Mouse (Mus musculus) spleen, adult 2 months (tissue): ENCODE results near the gene Lrrc4c. TPM values are rescaled to one million over a fixed set of nuclear protein-coding genes. Genes with fewer than 3 reads are reported as not detected.

Experiments
- DNase-seq, 2 experiments: peaks; one replicate each; pipeline versions ENCODE4 v3.0.0 to v3.0.0-alpha.2; 2012 to 2021; ENCODE audit warnings: low spot score in 2 of 2, low read depth in 1 of 2
- H3K27ac ChIP-seq: fragments of 200-500 bp; 2 replicates; pipeline ENCODE4 v1.5.1; 2012; ENCODE audit warnings: low read length, inconsistent platforms; ENCODE audit not compliant: insufficient read depth
- H3K27me3 ChIP-seq: fragments of 200-500 bp; 2 replicates; pipeline ENCODE4 v1.6.1; 2012; ENCODE audit warnings: mild to moderate bottlenecking, moderate library complexity, low read length, inconsistent platforms; ENCODE audit not compliant: control insufficient read depth, insufficient read depth
- H3K36me3 ChIP-seq: fragments of 200-500 bp; 2 replicates; pipeline ENCODE4 v1.6.1; 2012; ENCODE audit warnings: mild to moderate bottlenecking, low read length, inconsistent platforms; ENCODE audit not compliant: control insufficient read depth, insufficient read depth
- H3K4me1 ChIP-seq: fragments of 200-500 bp; 2 replicates; pipeline ENCODE4 v1.6.1; 2011; ENCODE audit warnings: inconsistent platforms; ENCODE audit not compliant: control insufficient read depth, insufficient read depth, insufficient read length
- H3K4me3 ChIP-seq: fragments of 200-500 bp; 2 replicates; pipeline ENCODE4 v1.5.1; 2011; ENCODE audit warnings: mild to moderate bottlenecking, inconsistent platforms; ENCODE audit not compliant: insufficient read depth, insufficient read length; ENCODE audit errors: extremely low read depth
- CTCF ChIP-seq: fragments of 200-500 bp; IDR thresholded peaks from 2 replicates; pipeline ENCODE4 v1.5.1; 2011; ENCODE audit warnings: mild to moderate bottlenecking, inconsistent platforms; ENCODE audit not compliant: insufficient read depth, insufficient read length, insufficient replicate concordance; ENCODE audit errors: extremely low read depth
- POLR2A ChIP-seq: fragments of 200-500 bp; IDR thresholded peaks from 2 replicates; pipeline ENCODE4 v1.6.1; 2011; ENCODE audit warnings: low read depth, low read length, inconsistent platforms
- WGBS: fragments of 180-500 bp; shearing (Covaris S2); methylation state at CpG from one replicate; pipeline ENCODE4 v1.1.7; 2018; 5-methylcytosine and 5-hydroxymethylcytosine counted together
- polyA plus RNA-seq: library from polyadenylated mRNA; depleted of rRNA; stranded (reverse); fragments of >200 nt; gene quantifications from 2 replicates; pipeline ENCODE4 v1.2.3, GENCODE M21; 2012

Gene Lrrc4c
- polyA plus RNA-seq, 1 experiment: 0.43 TPM

DNA sequence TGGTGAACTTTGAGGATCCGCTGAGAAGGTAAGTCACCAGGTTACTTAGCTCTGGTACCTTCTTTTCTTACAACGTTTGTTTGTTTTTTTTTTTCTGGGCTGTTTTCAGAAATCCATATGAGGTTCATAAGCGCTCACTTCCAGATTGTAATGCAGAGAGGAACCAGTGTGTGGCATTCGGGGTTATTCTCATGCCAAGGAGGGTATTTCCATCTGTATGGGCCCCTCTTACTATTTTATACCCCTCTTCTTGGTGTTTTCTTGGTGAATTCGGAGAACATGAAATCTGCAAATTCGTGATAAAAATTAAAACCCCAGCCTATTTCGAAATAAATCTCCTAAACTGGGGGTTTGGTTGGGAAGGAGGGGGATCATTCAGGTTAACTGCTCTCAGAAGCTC lies 587 bp downstream of the Lrrc4c start:
- no peak for DNase-seq
- Histone ChIP-seq H3K27ac (no peak overlapping the region), H3K36me3 (no peaks in the 10 kb centered on the region), H3K4me1 (no peaks in the 10 kb centered on the region), H3K27me3 (no peaks in the 10 kb centered on the region), H3K4me3 (no peak overlapping the region)
- 17% methylated on average over 7 of the region's 7 CpGs for WGBS
- TF ChIP-seq POLR2A: no peak
- TF ChIP-seq CTCF: no peak

DNA sequence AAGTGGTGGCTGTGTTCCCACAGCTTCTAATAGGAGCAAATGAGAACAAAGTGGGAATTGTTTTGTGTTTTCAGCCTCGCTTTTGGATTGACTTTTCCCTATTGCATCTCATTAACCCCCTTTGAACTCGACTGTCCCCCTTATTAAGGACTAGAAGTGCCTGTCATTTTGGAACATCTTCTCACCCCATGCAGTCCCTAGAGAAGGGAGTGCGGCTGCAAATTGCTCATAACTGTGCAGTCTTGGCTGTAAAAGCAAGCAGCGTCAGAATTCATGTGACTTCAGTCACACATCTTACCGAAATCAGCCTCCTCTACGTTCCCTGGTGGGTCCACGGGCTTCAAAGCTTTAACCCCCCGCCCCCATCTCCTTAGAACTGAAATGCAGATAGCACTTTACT lies 1.2 kb downstream of the Lrrc4c start:
- DNase-seq: no peak
- H3K36me3 ChIP-seq: no peaks in the 10 kb centered on the region
- no peak overlapping the region for H3K4me3 ChIP-seq
- no peaks in the 10 kb centered on the region for H3K4me1 ChIP-seq
- TF ChIP-seq CTCF (no peak), POLR2A (no peak)
- 25% methylated on average over 8 of the region's 8 CpGs for WGBS
- H3K27me3 ChIP-seq: no peaks in the 10 kb centered on the region
- H3K27ac ChIP-seq: no peak overlapping the region

DNA sequence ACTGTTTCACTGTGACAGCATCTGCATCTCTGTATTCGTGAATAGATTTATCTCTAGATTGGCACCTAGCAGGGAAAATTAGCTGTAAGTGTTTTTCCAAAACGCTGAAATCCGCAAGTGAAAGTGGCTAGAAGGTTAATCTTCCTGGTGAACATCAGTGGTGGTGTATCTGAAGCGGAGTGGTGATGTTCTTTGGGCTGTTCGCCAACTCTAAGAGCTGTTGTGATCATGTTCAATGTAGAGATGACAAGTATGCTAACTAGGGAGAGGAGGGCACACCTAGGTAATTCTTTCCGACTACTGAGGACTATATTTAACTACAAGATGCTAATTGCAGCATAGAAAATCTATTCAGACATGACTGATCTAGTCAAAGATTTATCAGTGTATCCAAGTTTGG lies 1.7 kb downstream of the Lrrc4c start:
- Histone ChIP-seq H3K4me3 (no peak overlapping the region), H3K27ac (no peak overlapping the region), H3K36me3 (no peaks in the 10 kb centered on the region), H3K27me3 (no peaks in the 10 kb centered on the region), H3K4me1 (no peaks in the 10 kb centered on the region)
- TF ChIP-seq CTCF (no peak), POLR2A (no peak)
- WGBS: 55% methylated on average over 6 of the region's 6 CpGs
- DNase-seq: no peak

- H3K36me3 ChIP-seq: no peaks in the 10 kb centered on the region
- H3K4me1 ChIP-seq: no peaks in the 10 kb centered on the region
- no peak for TF ChIP-seq CTCF
- no peak for TF ChIP-seq POLR2A
- WGBS: 34% methylated on average over 3 of the region's 3 CpGs
- H3K4me3 ChIP-seq: no peak overlapping the region
- H3K27me3 ChIP-seq: no peaks in the 10 kb centered on the region
- H3K27ac ChIP-seq: no peak overlapping the region
- DNase-seq: no peak
Measured at GRCm38 (mm10) chr2:96334652-96335051, 16.7 kb downstream of the Lrrc4c start.

- Histone ChIP-seq H3K4me1 (no peaks in the 10 kb centered on the region), H3K36me3 (no peaks in the 10 kb centered on the region), H3K27ac (no peak overlapping the region), H3K27me3 (no peaks in the 10 kb centered on the region), H3K4me3 (no peak overlapping the region)
- 43% methylated on average over 1 of the region's 1 CpGs for WGBS
- no peak for TF ChIP-seq POLR2A
- TF ChIP-seq CTCF: no peak
- no peak for DNase-seq
Measured at GRCm38 (mm10) chr2:96337354-96337753, 19.4 kb downstream of the Lrrc4c start.

DNA sequence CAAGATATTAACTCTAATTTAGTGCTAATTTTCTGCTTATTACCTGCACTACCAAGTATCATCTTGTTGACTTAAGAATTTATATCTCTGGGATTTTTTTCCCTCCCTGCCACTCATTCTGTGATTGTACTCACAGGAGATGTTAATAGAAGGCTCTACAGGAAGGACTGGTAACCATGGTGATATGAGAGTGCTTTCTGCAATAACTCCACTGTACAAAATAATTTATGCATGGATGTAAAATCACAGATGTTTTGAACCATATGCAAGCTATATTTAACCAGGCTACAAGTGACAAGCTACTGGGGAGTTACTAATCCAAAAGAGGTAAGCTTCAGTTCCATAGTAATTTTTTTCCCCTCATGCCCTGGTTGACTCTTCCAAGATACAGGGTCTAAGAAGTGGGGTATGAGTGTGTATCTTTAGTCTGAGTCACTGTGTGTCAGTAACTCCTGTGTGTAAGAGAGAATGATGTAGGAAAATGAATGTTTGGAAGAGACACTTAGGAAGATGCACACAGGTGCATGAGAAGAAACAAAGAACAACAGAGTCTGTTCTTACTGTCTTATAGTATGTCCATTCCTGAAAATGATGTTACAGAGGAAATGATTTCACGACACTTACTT lies 83.3 kb downstream of the Lrrc4c start:
- DNase-seq: no peak
- no peak overlapping the region for H3K4me3 ChIP-seq
- no peaks in the 10 kb centered on the region for H3K36me3 ChIP-seq

GRCm38 (mm10) chr2:96402514-96402913 lies 84.5 kb downstream of the Lrrc4c start:
- H3K4me1 ChIP-seq: no peaks in the 10 kb centered on the region
- H3K27ac ChIP-seq: no peak overlapping the region
- TF ChIP-seq POLR2A: no peak
- TF ChIP-seq CTCF: no peak
- H3K4me3 ChIP-seq: no peak overlapping the region
- H3K36me3 ChIP-seq: no peaks in the 10 kb centered on the region
- DNase-seq: no peak
- no peaks in the 10 kb centered on the region for H3K27me3 ChIP-seq
- 71% methylated on average over 2 of the region's 2 CpGs for WGBS

More for the DNA sequence above, 83.3 kb downstream of the Lrrc4c start:
- TF ChIP-seq POLR2A (no peak), CTCF (no peak)
- Histone ChIP-seq H3K27ac (no peak overlapping the region), H3K4me1 (no peaks in the 10 kb centered on the region), H3K27me3 (no peaks in the 10 kb centered on the region)
- WGBS: 88% methylated on average over 1 of the region's 1 CpGs
